Mouse (Mus musculus): ENCODE measurements around the gene Fut7. TPM values are rescaled to one million over a fixed set of nuclear protein-coding genes. Genes with fewer than 3 reads are reported as not detected.

The Fut7 gene
- total and polyA plus RNA-seq, 3 experiments: 0.17 to 0.57 (median 0.17) TPM

- Histone ChIP-seq H3K9me3 (replicated peaks; ENCODE audit: low read length) (no peaks in the 10 kb centered on the region), H3K4me2 (ENCODE audit: insufficient read depth, low read depth, poor library complexity, severe bottlenecking) (no peak overlapping the region), H3K4me3 (replicated peaks in 1 of 3; ENCODE audit: low read depth in 2 of 3, low read length in 2 of 3, poor library complexity in 1 of 3) (no peak overlapping the region), H3K79me2 (replicated peaks; ENCODE audit: control insufficient read depth, extremely low read depth, insufficient read depth, poor library complexity, severe bottlenecking) (no peaks in the 10 kb centered on the region), H3K36me3 (replicated peaks in 1 of 2; ENCODE audit: control insufficient read depth in 1 of 2, insufficient read depth in 1 of 2, low read length in 1 of 2) (peaks cover 32 to 78% of the 10 kb centered on the region in 2 experiments), H3K27ac (ENCODE audit: insufficient read depth, low read depth) (no peak overlapping the region), H3K27me3 (replicated peaks) (no peaks in the 10 kb centered on the region), H3K9ac (ENCODE audit: insufficient read depth, low read depth) (no peak overlapping the region), H3K4me1 (ENCODE audit: control insufficient read depth in 1 of 2, insufficient read depth in 2 of 2) (peaks cover 13 to 20% of the 10 kb centered on the region in 2 experiments)
- in situ Hi-C loops (cut with MboI; ENCODE audit: low pct_ligation_motif_present, low pct_unique_long_range_greater_than_20kb, low sequenced_read_pairs) (loop anchor here (5.0 kb wide), 1 partner anchor 44 kb away; no protein-coding TSS in a partner anchor), dilution Hi-C loops (cut with MboI; ENCODE audit: extremely low pct_ligation_motif_present, extremely low pct_unique_long_range_greater_than_20kb, low sequenced_read_pairs) (no loop called here)
- TF ChIP-seq NRF1 (IDR thresholded peaks at IDR 0.05; ENCODE audit: low read depth, low read length): no peak
- no peak for TF ChIP-seq JUND (conservative IDR thresholded peaks at IDR 0.05; ENCODE audit: low read depth, low read length)
- no peak for DNase-seq (ENCODE audit: extremely low read depth)
Measured at GRCm38 (mm10) chr2:25433101-25433500, 10.0 kb downstream of the Fut7 start.

- Histone ChIP-seq H3K4me2 (ENCODE audit: insufficient read depth, low read depth, poor library complexity, severe bottlenecking) (no peak overlapping the region), H3K27ac (ENCODE audit: insufficient read depth, low read depth) (no peak overlapping the region), H3K9me3 (replicated peaks; ENCODE audit: low read length) (no peaks in the 10 kb centered on the region), H3K27me3 (replicated peaks) (no peaks in the 10 kb centered on the region), H3K79me2 (replicated peaks; ENCODE audit: control insufficient read depth, extremely low read depth, insufficient read depth, poor library complexity, severe bottlenecking) (no peaks in the 10 kb centered on the region), H3K4me3 (replicated peaks in 1 of 3; ENCODE audit: low read depth in 2 of 3, low read length in 2 of 3, poor library complexity in 1 of 3) (no peak overlapping the region), H3K36me3 (replicated peaks in 1 of 2; ENCODE audit: control insufficient read depth in 1 of 2, insufficient read depth in 1 of 2, low read length in 1 of 2) (peaks cover 44 to 90% of the 10 kb centered on the region in 2 experiments), H3K4me1 (ENCODE audit: control insufficient read depth in 1 of 2, insufficient read depth in 2 of 2) (peaks cover 9 to 16% of the 10 kb centered on the region in 2 experiments), H3K9ac (ENCODE audit: insufficient read depth, low read depth) (no peak overlapping the region)
- in situ Hi-C loops (cut with MboI; ENCODE audit: low pct_ligation_motif_present, low pct_unique_long_range_greater_than_20kb, low sequenced_read_pairs): loop anchor here (5.0 kb wide), 1 partner anchor 43 kb away; no protein-coding TSS in a partner anchor
- TF ChIP-seq USF2 (conservative IDR thresholded peaks at IDR 0.05; ENCODE audit: low read depth, low read length): no peak
- no peak for TF ChIP-seq UBTF (IDR thresholded peaks at IDR 0.05; ENCODE audit: low read depth, low read length)
- TF ChIP-seq GABPA (IDR thresholded peaks at IDR 0.05; ENCODE audit: insufficient replicate concordance, low read depth, low read length): no peak
- TF ChIP-seq IRF4 (IDR thresholded peaks at IDR 0.05; ENCODE audit: low read depth, low read length): no peak
- TF ChIP-seq JUND (conservative IDR thresholded peaks at IDR 0.05; ENCODE audit: low read depth, low read length): no peak
- no peak for TF ChIP-seq EP300 (IDR thresholded peaks at IDR 0.05; ENCODE audit: low read length)
- TF ChIP-seq BHLHE40 (IDR thresholded peaks at IDR 0.05; ENCODE audit: low read depth, low read length): no peak
- TF ChIP-seq NELFE (IDR thresholded peaks at IDR 0.05; ENCODE audit: low read depth, low read length): no peak
- no peak for TF ChIP-seq CHD2 (IDR thresholded peaks at IDR 0.05; ENCODE audit: low read length)
- no peak for TF ChIP-seq RCOR1 (conservative IDR thresholded peaks at IDR 0.05; ENCODE audit: low read depth, low read length)
- TF ChIP-seq USF1 (IDR thresholded peaks at IDR 0.05; ENCODE audit: low read depth, low read length): no peak
- no peak for TF ChIP-seq ZMIZ1 (IDR thresholded peaks at IDR 0.05; ENCODE audit: low read depth, low read length)
- dilution Hi-C loops (cut with MboI; ENCODE audit: extremely low pct_ligation_motif_present, extremely low pct_unique_long_range_greater_than_20kb, low sequenced_read_pairs): no loop called here
- DNase-seq (ENCODE audit: extremely low read depth): no peak
Measured at GRCm38 (mm10) chr2:25434292-25434691, 11.2 kb downstream of the Fut7 start.

- H3K4me2 ChIP-seq (ENCODE audit: insufficient read depth, low read depth, poor library complexity, severe bottlenecking): no peak overlapping the region
- no peak overlapping the region for H3K4me3 ChIP-seq (replicated peaks in 1 of 3; ENCODE audit: low read depth in 2 of 3, low read length in 2 of 3, poor library complexity in 1 of 3)
- no peaks in the 10 kb centered on the region for H3K4me1 ChIP-seq (ENCODE audit: control insufficient read depth in 1 of 2, insufficient read depth in 2 of 2)
- DNase-seq (ENCODE audit: extremely low read depth): no peak
- no peak overlapping the region for H3K9ac ChIP-seq (ENCODE audit: insufficient read depth, low read depth)
- no peaks in the 10 kb centered on the region for H3K9me3 ChIP-seq (replicated peaks; ENCODE audit: low read length)
- no peak for TF ChIP-seq RAD21 (IDR thresholded peaks at IDR 0.05; ENCODE audit: low read depth, low read length)
- no peak for TF ChIP-seq CHD1 (IDR thresholded peaks at IDR 0.05; ENCODE audit: low read depth, low read length)
- TF ChIP-seq MAX (IDR thresholded peaks at IDR 0.05; ENCODE audit: low read length): no peak
- TF ChIP-seq SMC3 (IDR thresholded peaks at IDR 0.05; ENCODE audit: low read depth, low read length): no peak
- TF ChIP-seq EP300 (IDR thresholded peaks at IDR 0.05; ENCODE audit: low read length): no peak
- TF ChIP-seq ZC3H11A (IDR thresholded peaks at IDR 0.05; ENCODE audit: low read depth, low read length): no peak
- no peak for TF ChIP-seq MEF2A (IDR thresholded peaks at IDR 0.05; ENCODE audit: borderline replicate concordance, low read depth, low read length)
- no peak for TF ChIP-seq JUND (conservative IDR thresholded peaks at IDR 0.05; ENCODE audit: low read depth, low read length)
- no peak overlapping the region for H3K27ac ChIP-seq (ENCODE audit: insufficient read depth, low read depth)
- peaks cover 55 to 98% of the 10 kb centered on the region in 2 experiments for H3K36me3 ChIP-seq (replicated peaks in 1 of 2; ENCODE audit: control insufficient read depth in 1 of 2, insufficient read depth in 1 of 2, low read length in 1 of 2)
- H3K79me2 ChIP-seq (replicated peaks; ENCODE audit: control insufficient read depth, extremely low read depth, insufficient read depth, poor library complexity, severe bottlenecking): no peaks in the 10 kb centered on the region
- dilution Hi-C loops (cut with MboI; ENCODE audit: extremely low pct_ligation_motif_present, extremely low pct_unique_long_range_greater_than_20kb, low sequenced_read_pairs) (no loop called here), in situ Hi-C loops (cut with MboI; ENCODE audit: low pct_ligation_motif_present, low pct_unique_long_range_greater_than_20kb, low sequenced_read_pairs) (no loop called here)
- no peaks in the 10 kb centered on the region for H3K27me3 ChIP-seq (replicated peaks)
Measured at GRCm38 (mm10) chr2:25436286-25436820, 13.3 kb downstream of the Fut7 start.

All from CH12.LX (cell line).